Mouse (Mus musculus) skeletal muscle tissue, adult 2 months (tissue): ENCODE measurements around the gene Slc35f1.

Experiments used
- DNase-seq: peaks from one replicate; pipeline ENCODE4 v3.0.0-alpha.2; 2012; ENCODE audit warnings: low read depth, low spot score

Slc35f1 gene

GRCm38 (mm10) chr10:53100881-53101280 lies 410.5 kb downstream of the Slc35f1 start:
- DNase-seq = no peak

GRCm38 (mm10) chr10:53101412-53101811 lies 411.1 kb downstream of the Slc35f1 start:
- no peak for DNase-seq

GRCm38 (mm10) chr10:53102423-53102822 lies 412.1 kb downstream of the Slc35f1 start:
- no peak for DNase-seq

GRCm38 (mm10) chr10:53115028-53115427 lies 424.7 kb downstream of the Slc35f1 start:
- DNase-seq = peak; percentile 33

GRCm38 (mm10) chr10:53115673-53116398 lies 425.5 kb downstream of the Slc35f1 start:
- DNase-seq = no peak

GRCm38 (mm10) chr10:53120608-53121007 lies 430.3 kb downstream of the Slc35f1 start:
- DNase-seq = no peak

GRCm38 (mm10) chr10:53124365-53124764 lies 434.0 kb downstream of the Slc35f1 start:
- no peak for DNase-seq

- DNase-seq = no peak
Observed at GRCm38 (mm10) chr10:53132707-53133106, 442.4 kb downstream of the Slc35f1 start.

GRCm38 (mm10) chr10:53150321-53150720 lies 460.0 kb downstream of the Slc35f1 start:
- no peak for DNase-seq

- no peak for DNase-seq
Observed at GRCm38 (mm10) chr10:53150916-53151315, 460.6 kb downstream of the Slc35f1 start.

- no peak for DNase-seq
Observed at GRCm38 (mm10) chr10:53156374-53156773, 466.0 kb downstream of the Slc35f1 start.

- DNase-seq = no peak
Observed at GRCm38 (mm10) chr10:53157740-53158139, 467.4 kb downstream of the Slc35f1 start.
